Mouse (Mus musculus): ENCODE results near the gene Olfr1115.
"Not testable (repeated sequence)": the region's sequence is repeated elsewhere in the genome, so short reads cannot be mapped to it uniquely, and the experiment has no call there.

Gene Olfr1115

GRCm38 (mm10) chr2:87247713-87248112, at the start of gene Olfr1115:
Gene Olfr1115, plus strand, starts transcription at chr2:87248013.
- DNase-seq (ENCODE audit: low read depth, low spot score) = no peak

GRCm38 (mm10) chr2:87208670-87209069, 39.1 kb upstream of the Olfr1115 start, which contains the start of gene Olfr1113:
Gene Olfr1113, plus strand, starts transcription at chr2:87208970.
- no peak for DNase-seq (ENCODE audit: low read depth, low spot score)

- DNase-seq (ENCODE audit: low read depth, low spot score) = no peak
Observed at GRCm38 (mm10) chr2:87267234-87267633, 19.4 kb downstream of the Olfr1115 start, which contains the start of gene Olfr1116. Gene Olfr1116, plus strand, starts transcription at chr2:87267534.

GRCm38 (mm10) chr2:87293977-87294376, 46.2 kb downstream of the Olfr1115 start:
- not testable (repeated sequence) for DNase-seq (ENCODE audit: low read depth, low spot score)
